Mouse (Mus musculus): Measurements from ENCODE around the gene Dgkk.

DNA sequence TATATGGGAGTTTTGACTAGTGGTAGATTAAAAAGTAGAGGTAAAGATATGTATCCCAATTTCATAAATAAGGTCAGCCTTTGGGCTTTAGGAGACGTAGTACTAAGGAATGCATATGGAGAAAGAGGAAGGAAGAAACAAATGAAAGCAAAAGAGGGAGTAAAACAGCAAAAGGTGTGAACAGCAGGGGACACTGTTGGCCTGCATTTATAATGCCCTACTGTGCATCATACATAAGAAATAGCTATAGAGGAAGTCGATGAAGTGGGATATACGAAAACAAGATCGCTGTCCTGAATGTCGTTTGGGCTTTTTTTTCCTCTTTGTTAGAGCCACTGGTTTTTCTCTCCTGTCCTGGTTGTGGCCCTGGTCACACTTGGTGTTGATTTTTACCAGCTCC is 143.1 kb downstream of the Dgkk start:
- TF ChIP-seq CTCF (IDR thresholded peaks at IDR 0.05; ENCODE audit: low read depth, low read length) (no peak), GATA2 (IDR thresholded peaks at IDR 0.05; ENCODE audit: borderline replicate concordance, low read depth, low read length) (no peak), TAL1 (conservative IDR thresholded peaks at IDR 0.05; ENCODE audit: low read depth, low read length) (no peak)

Measured in G1E (cell line).